Mouse (Mus musculus) forebrain, embryonic 15.5 days (tissue): ENCODE measurements at regions not wholly inside any gene's neighbourhood (a gene's known extent, or its start where the extent isn't known, plus 50 kb on each side); places are given as distances from the start of the nearest gene placed in this dataset.

Experiments
- ATAC-seq: fragments of 200-750 bp; cut with Nextera tagmentation; replicated peaks from 2 replicates; pipeline ENCODE4 v1.8.0; 2017; ENCODE audit warnings: mild to moderate bottlenecking, moderate TSS enrichment, moderate library complexity
- H3K27ac ChIP-seq: fragments of 300-500 bp; sonication (generic); replicated peaks from 2 replicates; pipeline ENCODE4 v1.5.1; 2015; ENCODE audit warnings: mild to moderate bottlenecking, inconsistent platforms
- H3K27me3 ChIP-seq: fragments of 300-500 bp; sonication (generic); 2 replicates; pipeline ENCODE4 v1.6.1; 2015; ENCODE audit warnings: inconsistent platforms
- H3K36me3 ChIP-seq: fragments of 300-500 bp; sonication (generic); 2 replicates; pipeline ENCODE4 v1.6.1; 2015; ENCODE audit warnings: mild to moderate bottlenecking, inconsistent platforms
- H3K4me1 ChIP-seq: fragments of 300-500 bp; sonication (generic); 2 replicates; pipeline ENCODE4 v1.6.1; 2015; ENCODE audit warnings: inconsistent platforms
- H3K4me2 ChIP-seq: fragments of 300-500 bp; sonication (generic); replicated peaks from 2 replicates; pipeline ENCODE4 v1.6.1; 2015; ENCODE audit warnings: mild to moderate bottlenecking, inconsistent platforms
- H3K4me3 ChIP-seq: fragments of 300-500 bp; sonication (generic); 2 replicates; pipeline ENCODE4 v1.5.1; 2015; ENCODE audit warnings: mild to moderate bottlenecking, inconsistent platforms
- H3K9ac ChIP-seq: fragments of 300-500 bp; sonication (generic); replicated peaks from 2 replicates; pipeline ENCODE4 v1.6.1; 2015; ENCODE audit warnings: mild to moderate bottlenecking, inconsistent platforms
- H3K9me3 ChIP-seq: fragments of 300-500 bp; sonication (generic); 2 replicates; pipeline ENCODE4 v1.6.1; 2016; ENCODE audit warnings: inconsistent platforms
- WGBS: fragments of 180-500 bp; shearing (Covaris S2); methylation state at CpG from one replicate; pipeline ENCODE4 v1.1.7; 2015; ENCODE audit warnings: mixed read lengths; 5-methylcytosine and 5-hydroxymethylcytosine counted together

DNA sequence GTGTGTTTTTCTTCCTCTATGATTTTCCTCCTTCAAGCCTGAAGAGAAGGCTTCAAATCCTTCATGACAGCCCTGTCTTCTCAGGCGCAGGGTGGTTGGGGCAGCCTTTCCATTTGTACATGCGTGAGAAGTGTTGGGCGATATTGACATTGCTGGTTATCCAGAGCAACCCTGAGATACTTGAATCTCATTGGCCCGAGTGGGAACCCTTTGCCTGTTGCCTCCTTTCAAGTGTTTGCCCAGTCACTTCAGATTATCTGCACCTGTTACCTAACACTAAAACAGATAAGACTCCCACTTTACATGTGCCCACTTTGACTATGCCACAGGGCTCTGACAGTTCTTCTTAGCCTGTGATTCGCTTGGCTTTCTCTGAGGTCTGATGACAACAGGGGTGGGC is 258.3 kb downstream of the Sox2 start:
- no peak for ATAC-seq
- Histone ChIP-seq H3K4me1 (no peaks in the 10 kb centered on the region), H3K27ac (no peak overlapping the region), H3K36me3 (no peaks in the 10 kb centered on the region), H3K4me2 (no peak overlapping the region), H3K9ac (no peak overlapping the region), H3K4me3 (no peak overlapping the region), H3K27me3 (no peaks in the 10 kb centered on the region), H3K9me3 (no peaks in the 10 kb centered on the region)
- 96% methylated on average over 5 of the region's 5 CpGs for WGBS

DNA sequence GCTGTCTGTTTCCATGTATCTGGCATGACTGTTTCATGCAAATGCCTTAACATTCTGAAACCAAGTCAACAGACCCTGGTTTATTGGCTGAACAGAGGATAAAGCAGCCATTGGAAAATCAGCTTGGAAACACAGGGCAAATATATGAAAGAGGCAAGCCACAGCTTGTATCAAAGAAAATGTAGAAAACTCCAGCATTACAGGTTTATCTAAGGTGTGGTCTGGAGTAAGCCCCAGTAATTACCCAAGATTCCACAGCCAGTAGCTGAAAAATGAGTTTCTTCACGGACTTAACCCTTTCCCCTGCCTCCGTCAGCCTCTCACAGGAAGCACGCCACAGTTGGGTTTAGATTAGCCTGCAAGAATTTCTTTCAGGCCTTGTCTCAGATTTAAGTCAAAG is 259.1 kb downstream of the Sox2 start:
- no peaks in the 10 kb centered on the region for H3K9me3 ChIP-seq
- H3K36me3 ChIP-seq = no peaks in the 10 kb centered on the region
- no peak overlapping the region for H3K27ac ChIP-seq
- no peak overlapping the region for H3K4me2 ChIP-seq
- H3K9ac ChIP-seq = no peak overlapping the region
- H3K27me3 ChIP-seq = no peaks in the 10 kb centered on the region
- 85% methylated on average over 3 of the region's 3 CpGs for WGBS
- H3K4me1 ChIP-seq = no peaks in the 10 kb centered on the region
- H3K4me3 ChIP-seq = no peak overlapping the region
- ATAC-seq = no peak

DNA sequence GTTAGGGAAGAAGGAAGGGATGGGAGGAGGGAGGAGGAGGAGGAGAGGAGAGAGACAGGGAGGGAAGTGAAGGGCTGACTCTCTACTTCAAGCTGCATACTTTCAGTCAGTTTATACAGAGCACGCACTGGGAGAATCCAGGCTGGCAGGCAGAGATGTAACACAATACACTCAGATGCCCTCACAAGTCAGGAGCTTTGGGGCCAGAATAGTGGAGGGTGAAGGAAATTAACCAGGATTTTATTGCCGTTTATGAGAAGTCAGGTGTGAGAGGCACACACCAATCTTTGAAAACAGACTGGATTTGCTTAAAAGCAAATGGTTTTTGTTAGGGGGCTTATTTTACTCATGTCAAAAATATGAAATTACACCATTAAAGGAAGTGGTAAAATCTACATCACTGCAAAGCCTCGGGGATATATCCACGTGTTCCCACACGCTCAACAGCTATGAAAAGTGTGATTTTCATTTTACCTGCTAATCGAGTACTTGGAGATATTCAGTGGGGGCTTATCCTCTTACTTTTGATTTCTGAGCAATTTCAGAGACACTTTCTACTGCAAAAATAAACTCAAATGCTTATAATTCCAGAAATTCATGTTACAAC is 268.2 kb downstream of the Sox2 start:
- Histone ChIP-seq H3K9ac (no peak overlapping the region), H3K4me2 (no peak overlapping the region), H3K9me3 (no peaks in the 10 kb centered on the region), H3K36me3 (no peaks in the 10 kb centered on the region), H3K4me3 (no peak overlapping the region), H3K27ac (no peak overlapping the region), H3K27me3 (no peaks in the 10 kb centered on the region), H3K4me1 (no peaks in the 10 kb centered on the region)
- WGBS = 59% methylated on average over 6 of the region's 6 CpGs
- ATAC-seq = no peak

DNA sequence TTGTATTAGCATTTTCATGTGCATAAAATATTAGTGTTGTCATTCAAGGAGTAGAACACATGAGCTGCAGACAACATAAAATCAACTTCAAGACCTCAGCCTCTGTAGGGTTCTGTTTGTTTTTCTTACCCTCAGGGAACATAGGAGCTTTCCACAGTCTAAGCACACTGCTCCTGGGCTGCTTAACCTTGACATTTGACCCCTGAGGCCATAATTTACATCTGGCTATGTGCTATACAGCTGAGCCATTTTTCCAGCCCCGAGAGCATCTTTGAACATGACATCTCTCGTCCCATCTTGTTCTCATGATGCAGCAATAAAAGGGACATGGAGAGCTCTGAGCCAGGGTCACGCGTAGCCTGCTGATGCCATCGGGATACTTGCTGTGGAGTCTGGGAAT is 270.3 kb downstream of the Sox2 start:
- Histone ChIP-seq H3K9ac (no peak overlapping the region), H3K27ac (no peak overlapping the region), H3K9me3 (no peaks in the 10 kb centered on the region), H3K27me3 (no peaks in the 10 kb centered on the region), H3K4me2 (no peak overlapping the region), H3K4me3 (no peak overlapping the region), H3K4me1 (no peaks in the 10 kb centered on the region), H3K36me3 (no peaks in the 10 kb centered on the region)
- ATAC-seq = no peak
- 93% methylated on average over 5 of the region's 5 CpGs for WGBS

DNA sequence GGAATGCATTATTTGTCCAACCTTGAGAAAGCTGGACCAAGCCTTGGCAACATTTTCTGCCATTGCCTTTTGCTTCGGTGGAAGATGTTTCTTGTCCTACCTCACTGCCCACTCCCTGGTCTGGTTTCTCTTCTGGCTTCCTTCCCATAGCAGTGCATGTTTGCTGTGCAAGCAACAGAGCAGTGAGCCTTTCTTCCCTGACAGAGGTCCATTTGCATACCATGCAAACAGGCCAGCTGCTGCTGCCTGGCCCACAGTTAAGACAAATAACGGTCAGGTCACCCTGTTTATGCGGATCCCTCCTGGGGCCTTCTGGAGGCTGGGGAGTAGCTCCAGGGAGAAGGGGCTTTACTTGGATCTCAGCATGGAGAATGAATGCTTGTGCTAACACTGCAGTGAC is 299.7 kb downstream of the Sox2 start:
- ATAC-seq = peak; percentile 67; the same call in 1 of the 2 replicates
- H3K4me1 ChIP-seq = no peaks in the 10 kb centered on the region
- H3K27me3 ChIP-seq = no peaks in the 10 kb centered on the region
- WGBS = 34% methylated on average over 3 of the region's 3 CpGs
- no peak overlapping the region for H3K4me3 ChIP-seq
- H3K36me3 ChIP-seq = no peaks in the 10 kb centered on the region
- H3K27ac ChIP-seq = no peak overlapping the region
- H3K9me3 ChIP-seq = no peaks in the 10 kb centered on the region
- H3K9ac ChIP-seq = no peak overlapping the region
- H3K4me2 ChIP-seq = no peak overlapping the region

DNA sequence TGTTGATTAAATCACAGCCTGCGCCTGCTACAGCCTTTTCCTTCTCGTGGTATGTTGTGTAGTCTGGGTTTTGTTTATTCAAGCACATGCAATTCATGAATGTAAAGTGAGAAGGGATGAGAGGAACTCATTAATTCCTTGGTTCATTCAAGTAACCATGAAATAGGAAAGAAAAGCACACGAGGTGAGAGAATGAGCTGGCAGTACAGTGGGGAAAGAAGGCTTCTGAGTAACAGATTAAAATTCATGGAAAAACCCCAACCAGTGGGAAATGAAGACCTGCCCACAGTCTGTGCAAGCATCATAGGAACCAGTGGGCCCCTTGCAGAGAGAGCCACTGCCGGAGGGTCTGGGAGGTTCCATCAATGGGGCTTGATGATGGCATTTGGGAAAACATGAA is 306.0 kb downstream of the Sox2 start:
- H3K27ac ChIP-seq = no peak overlapping the region; the same call in 1 of the 2 replicates
- H3K4me2 ChIP-seq = no peak overlapping the region
- no peaks in the 10 kb centered on the region for H3K27me3 ChIP-seq
- H3K36me3 ChIP-seq = no peaks in the 10 kb centered on the region
- peak; percentile 47 for ATAC-seq
- 26% methylated on average over 4 of the region's 4 CpGs for WGBS
- H3K4me1 ChIP-seq = peaks cover 14% of the 10 kb centered on the region
- no peak overlapping the region for H3K9ac ChIP-seq
- no peak overlapping the region for H3K4me3 ChIP-seq
- no peaks in the 10 kb centered on the region for H3K9me3 ChIP-seq

DNA sequence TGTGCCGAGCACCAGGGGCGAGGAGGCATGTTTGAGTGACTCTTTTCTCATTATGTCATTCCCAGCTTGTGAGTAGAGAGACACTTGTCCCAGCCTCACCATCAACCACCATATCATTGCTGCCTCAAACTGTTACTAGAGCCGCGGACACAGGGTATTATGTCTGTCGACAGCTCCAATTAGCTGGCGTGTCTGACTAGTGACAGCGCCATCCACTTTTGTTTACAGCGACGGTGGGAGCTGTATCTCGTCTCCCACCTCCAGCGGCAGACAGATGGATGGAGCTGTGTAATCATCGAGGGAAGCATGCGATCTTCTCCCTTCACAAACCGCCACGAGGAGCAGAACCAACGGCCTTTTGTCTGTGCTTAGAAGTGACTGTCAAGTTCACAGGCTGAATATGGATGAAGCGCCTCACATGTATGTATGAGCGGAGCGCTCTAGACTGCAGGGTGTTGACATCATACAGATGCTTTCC is 308.9 kb downstream of the Sox2 start:
- Histone ChIP-seq H3K4me3 (no peak overlapping the region), H3K9me3 (no peaks in the 10 kb centered on the region), H3K4me1 (peaks cover 14% of the 10 kb centered on the region), H3K27ac (0 out of 2 replicates have a peak overlapping the region, but pooled peaks have one; percentile 34), H3K36me3 (no peaks in the 10 kb centered on the region), H3K9ac (no peak overlapping the region), H3K27me3 (no peaks in the 10 kb centered on the region), H3K4me2 (peak overlapping the region; percentile 23)
- 54% methylated on average over 19 of the region's 19 CpGs for WGBS
- ATAC-seq = peak; percentile 79

DNA sequence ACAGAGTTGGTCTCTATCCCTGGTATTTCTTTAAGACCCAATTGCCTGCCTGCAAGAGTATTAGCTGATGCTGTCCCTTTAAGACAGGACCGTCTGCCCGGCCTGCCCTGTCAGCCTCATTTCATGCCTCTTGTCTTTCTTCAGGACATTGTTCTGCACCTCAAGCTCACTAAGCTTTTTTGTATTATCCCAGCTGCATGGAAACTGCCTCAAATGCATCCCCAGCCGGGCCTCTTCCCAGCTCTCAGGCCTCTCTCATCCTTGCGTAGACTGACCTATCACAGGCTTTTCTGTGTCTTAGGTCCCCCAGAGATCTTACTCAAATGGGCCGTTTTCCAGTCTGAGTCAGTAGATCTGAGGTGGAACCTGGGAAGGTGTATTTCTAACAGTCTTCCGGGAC is 316.2 kb downstream of the Sox2 start:
- H3K27me3 ChIP-seq = no peaks in the 10 kb centered on the region
- no peaks in the 10 kb centered on the region for H3K36me3 ChIP-seq
- no peak overlapping the region for H3K27ac ChIP-seq
- 13% methylated on average over 6 of the region's 6 CpGs for WGBS
- no peak overlapping the region for H3K9ac ChIP-seq
- H3K4me1 ChIP-seq = 0 out of 2 replicates have a peak, but pooled peaks cover 6% of the 10 kb centered on the region
- H3K4me2 ChIP-seq = no peak overlapping the region
- H3K9me3 ChIP-seq = no peaks in the 10 kb centered on the region
- no peak for ATAC-seq
- no peak overlapping the region for H3K4me3 ChIP-seq

DNA sequence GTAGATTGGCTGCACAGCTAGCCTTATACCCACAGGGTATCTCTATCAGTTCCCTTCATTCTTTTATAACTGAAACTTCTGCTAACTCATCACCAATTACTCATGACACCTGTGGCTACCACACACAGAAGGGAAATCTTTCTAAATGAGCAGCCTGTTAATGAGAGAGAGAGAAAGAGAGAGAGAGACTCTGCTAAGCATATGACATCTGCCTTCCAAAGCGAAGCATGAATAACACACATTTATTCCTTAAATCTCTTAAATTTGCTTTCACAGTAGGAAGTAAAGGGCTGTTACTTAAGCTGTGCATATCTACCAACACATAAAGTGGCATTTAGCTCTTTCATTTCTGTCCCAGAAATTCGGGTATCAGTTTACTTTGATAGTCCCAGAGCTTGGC is 317.7 kb downstream of the Sox2 start:
- WGBS = 57% methylated on average over 2 of the region's 2 CpGs
- ATAC-seq = 0 out of 2 replicates have a peak, but pooled peaks have one; percentile 19

DNA sequence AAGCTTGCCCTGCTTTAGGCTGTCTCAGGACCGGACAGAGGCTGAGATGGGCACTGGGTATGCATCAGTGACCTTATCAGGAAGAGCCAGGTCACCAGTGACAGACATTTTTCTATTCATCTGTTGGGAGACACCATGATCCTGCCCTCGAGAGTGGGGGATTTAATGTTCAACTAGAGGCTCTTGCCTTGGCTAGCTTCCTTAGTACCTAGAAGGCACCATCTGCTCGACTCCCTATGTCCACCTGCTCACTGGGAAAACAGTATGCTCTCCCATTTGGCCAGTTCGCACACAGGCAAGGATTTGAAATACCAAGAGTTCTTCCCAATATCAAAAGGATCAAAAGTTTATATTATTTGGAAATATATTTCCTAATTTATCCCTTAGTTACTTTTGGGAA is 321.3 kb downstream of the Sox2 start:
- H3K4me1 ChIP-seq = 0 out of 2 replicates have a peak, but pooled peaks cover 5% of the 10 kb centered on the region
- no peaks in the 10 kb centered on the region for H3K36me3 ChIP-seq
- no peaks in the 10 kb centered on the region for H3K27me3 ChIP-seq
- no peaks in the 10 kb centered on the region for H3K9me3 ChIP-seq
- H3K4me3 ChIP-seq = no peak overlapping the region
- no peak overlapping the region for H3K27ac ChIP-seq
- H3K9ac ChIP-seq = no peak overlapping the region
- 77% methylated on average over 4 of the region's 4 CpGs for WGBS
- no peak overlapping the region for H3K4me2 ChIP-seq
- ATAC-seq = no peak

More for the DNA sequence above, 317.7 kb downstream of the Sox2 start:
- no peak overlapping the region for H3K4me3 ChIP-seq
- no peak overlapping the region for H3K27ac ChIP-seq
- H3K36me3 ChIP-seq = no peaks in the 10 kb centered on the region
- H3K4me1 ChIP-seq = 0 out of 2 replicates have a peak, but pooled peaks cover 6% of the 10 kb centered on the region
- H3K27me3 ChIP-seq = no peaks in the 10 kb centered on the region
- H3K4me2 ChIP-seq = no peak overlapping the region
- H3K9me3 ChIP-seq = no peaks in the 10 kb centered on the region
- H3K9ac ChIP-seq = no peak overlapping the region

DNA sequence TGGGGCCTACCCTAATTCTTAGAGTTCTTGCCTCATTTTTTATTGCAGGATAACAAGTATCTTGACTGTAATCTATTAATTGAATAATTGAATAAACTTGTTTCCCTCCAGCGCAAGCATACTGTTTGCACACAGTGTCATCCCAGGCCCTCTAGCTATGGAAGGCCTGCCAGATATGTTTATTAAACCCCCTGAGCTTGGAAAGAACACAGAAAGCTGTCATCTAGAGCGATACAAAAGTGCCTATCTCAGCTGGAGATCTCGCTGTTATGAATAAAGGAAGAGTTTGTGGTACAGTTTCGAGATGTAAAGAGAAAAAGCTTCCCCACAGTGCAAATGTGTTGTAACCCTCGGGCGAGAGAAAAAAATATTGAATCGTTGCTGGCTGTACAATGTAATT is 324.2 kb downstream of the Sox2 start:
- peak; percentile 70 for ATAC-seq

More for the DNA sequence above, 324.2 kb downstream of the Sox2 start:
- Histone ChIP-seq H3K9ac (no peak overlapping the region), H3K27me3 (no peaks in the 10 kb centered on the region), H3K9me3 (no peaks in the 10 kb centered on the region), H3K4me3 (no peak overlapping the region), H3K4me1 (0 out of 2 replicates have a peak, but pooled peaks cover 5% of the 10 kb centered on the region), H3K27ac (no peak overlapping the region), H3K36me3 (no peaks in the 10 kb centered on the region), H3K4me2 (no peak overlapping the region)
- WGBS = 43% methylated on average over 7 of the region's 7 CpGs
